ENCODE assay signal across 22 mouse cellular contexts in genomic region chr4:135075360-135075759, GRCm38 (mm10). TPM values are rescaled to one million over a fixed set of nuclear protein-coding genes. Genes with fewer than 3 reads are reported as not detected.
"Had no signal": no experiment of that assay in that cellular context is flagged by ENCODE, and none has a peak within 500 bp of the region (broad histone marks: within the 10 kb centered on the region; RNA-seq: fewer than 3 reads in every experiment).

No protein-coding gene starts in this region.

- H3K9me3 ChIP-seq: kidney, embryonic 15.5 days; limb, embryonic 13.5 days; liver, embryonic 12.5 days; liver, embryonic 15.5 days; lung, embryonic 15.5 days had no signal

- ATAC-seq: liver, embryonic 12.5 days had no signal

- H3K4me1 ChIP-seq: liver, embryonic 15.5 days; lung, embryonic 15.5 days had no signal

- H3K4me2 ChIP-seq: kidney, embryonic 15.5 days; limb, embryonic 13.5 days; liver, embryonic 12.5 days; liver, embryonic 15.5 days; lung, embryonic 15.5 days; midbrain, embryonic 11.5 days had no signal

- H3K4me3 ChIP-seq: kidney, embryonic 15.5 days; limb, embryonic 13.5 days; liver, embryonic 12.5 days; liver, embryonic 15.5 days; lung, embryonic 15.5 days had no signal

- H3K9ac ChIP-seq: kidney, embryonic 15.5 days; limb, embryonic 13.5 days; liver, embryonic 12.5 days; liver, embryonic 15.5 days; lung, embryonic 15.5 days had no signal

- DNase-seq: kidney, adult 11 months; kidney, adult 8-10 months; kidney, postnatal 10 days; kidney, postnatal 4 days; left cerebral cortex, postnatal 4 days; liver; lung, adult 18-20 months; lung, postnatal 10 days; lung, postnatal 36 days; midbrain, embryonic 14.5 days; thymus, adult 2 months had no signal

- H3K27me3 ChIP-seq: kidney, embryonic 15.5 days; limb, embryonic 13.5 days; lung, embryonic 15.5 days had no signal

- H3K36me3 ChIP-seq: kidney, embryonic 15.5 days; limb, embryonic 13.5 days; liver, embryonic 12.5 days; liver, embryonic 15.5 days; lung, embryonic 15.5 days had no signal

- H3K27ac ChIP-seq: kidney, embryonic 15.5 days; limb, embryonic 13.5 days; liver, embryonic 12.5 days; liver, embryonic 15.5 days; lung, embryonic 15.5 days had no signal

RNA-seq across cellular contexts. Expression of gene Runx3, which starts 45.1 kb away (rescaled TPM):
- total RNA-seq: layer of hippocampus, adult 18-20 months; layer of hippocampus, postnatal 14 days; left cerebral cortex, postnatal 14 days; midbrain, postnatal 0 days had no signal
- polyA plus RNA-seq: midbrain, embryonic 11.5 days; midbrain, embryonic 14.5 days; midbrain, postnatal 0 days; neural tube, embryonic 14.5 days had no signal
